Mouse (Mus musculus): ENCODE results near the gene Tmem169.

Gene Tmem169

GRCm38 (mm10) chr1:72282604-72283003 lies 1.6 kb upstream of the Tmem169 start:
- in situ Hi-C loops (cut with MboI, MseI) = loop anchor here (10.0 kb wide), 1 partner anchor 302 kb away; the partner anchor contains the start of gene Smarcal1

- in situ Hi-C loops (cut with MboI, MseI) = loop anchor here (10.0 kb wide), 1 partner anchor 300 kb away; the partner anchor contains the start of gene Smarcal1
Observed at GRCm38 (mm10) chr1:72284539-72284938, 370 bp downstream of the Tmem169 start.

- in situ Hi-C loops (cut with MboI, MseI) = loop anchor here (10.0 kb wide), 1 partner anchor 298 kb away; the partner anchor contains the start of gene Smarcal1
Observed at GRCm38 (mm10) chr1:72286904-72287303, 2.7 kb downstream of the Tmem169 start.

- in situ Hi-C loops (cut with MboI, MseI) = loop anchor here (10.0 kb wide), 1 partner anchor 297 kb away; the partner anchor contains the start of gene Smarcal1
Observed at GRCm38 (mm10) chr1:72287893-72288292, 3.7 kb downstream of the Tmem169 start.

- in situ Hi-C loops (cut with MboI, MseI) = loop anchor here (10.0 kb wide), 1 partner anchor 296 kb away; the partner anchor contains the start of gene Smarcal1
Observed at GRCm38 (mm10) chr1:72288527-72289150, 4.5 kb downstream of the Tmem169 start.

GRCm38 (mm10) chr1:72290896-72291295 lies 6.7 kb downstream of the Tmem169 start:
- in situ Hi-C loops (cut with MboI, MseI) = loop anchor here (5.0 kb wide), 1 partner anchor 64 kb away; no protein-coding TSS in a partner anchor

GRCm38 (mm10) chr1:72291421-72291820 lies 7.3 kb downstream of the Tmem169 start:
- in situ Hi-C loops (cut with MboI, MseI) = loop anchor here (5.0 kb wide), 1 partner anchor 64 kb away; no protein-coding TSS in a partner anchor

- in situ Hi-C loops (cut with MboI, MseI) = loop anchor here (5.0 kb wide), 1 partner anchor 65 kb away; no protein-coding TSS in a partner anchor
Observed at GRCm38 (mm10) chr1:72291925-72292324, 7.8 kb downstream of the Tmem169 start.

- in situ Hi-C loops (cut with MboI, MseI) = loop anchor here (5.0 kb wide), 1 partner anchor 67 kb away; no protein-coding TSS in a partner anchor
Observed at GRCm38 (mm10) chr1:72293869-72294663, 9.9 kb downstream of the Tmem169 start.

- in situ Hi-C loops (cut with MboI, MseI) = no loop called here
Observed at GRCm38 (mm10) chr1:72295746-72296145, 11.6 kb downstream of the Tmem169 start.

- in situ Hi-C loops (cut with MboI, MseI) = loop anchor here (10.0 to 25.0 kb wide), 2 partner anchors 47 to 560 kb away; partner anchors contain the start of gene Igfbp5
Observed at GRCm38 (mm10) chr1:72301845-72302244, 17.7 kb downstream of the Tmem169 start.

- in situ Hi-C loops (cut with MboI, MseI) = loop anchor here (10.0 to 25.0 kb wide), 2 partner anchors 51 to 556 kb away; partner anchors contain the start of gene Igfbp5
Observed at GRCm38 (mm10) chr1:72306241-72306640, 22.1 kb downstream of the Tmem169 start.

GRCm38 (mm10) chr1:72306679-72307181 lies 22.6 kb downstream of the Tmem169 start:
- in situ Hi-C loops (cut with MboI, MseI) = loop anchor here (10.0 to 25.0 kb wide), 2 partner anchors 52 to 556 kb away; partner anchors contain the start of gene Igfbp5

GRCm38 (mm10) chr1:72307317-72307798 lies 23.2 kb downstream of the Tmem169 start, which contains the start of gene Xrcc5:
Xrcc5 (plus strand) TSS chr1:72307421.
- in situ Hi-C loops (cut with MboI, MseI) = loop anchor here (10.0 to 25.0 kb wide), 2 partner anchors 53 to 555 kb away; partner anchors contain the start of gene Igfbp5

GRCm38 (mm10) chr1:72308919-72309318 lies 24.8 kb downstream of the Tmem169 start:
- in situ Hi-C loops (cut with MboI, MseI) = loop anchor here (10.0 to 25.0 kb wide), 2 partner anchors 54 to 553 kb away; partner anchors contain the start of gene Igfbp5

- in situ Hi-C loops (cut with MboI, MseI) = loop anchor here (10.0 to 25.0 kb wide), 2 partner anchors 55 to 552 kb away; partner anchors contain the start of gene Igfbp5
Observed at GRCm38 (mm10) chr1:72309744-72310424, 25.7 kb downstream of the Tmem169 start.

GRCm38 (mm10) chr1:72312701-72313398 lies 28.7 kb downstream of the Tmem169 start:
- in situ Hi-C loops (cut with MboI, MseI) = loop anchor here (25.0 kb wide), 1 partner anchor 549 kb away; the partner anchor contains the start of gene Igfbp5

- in situ Hi-C loops (cut with MboI, MseI) = loop anchor here (25.0 kb wide), 1 partner anchor 549 kb away; the partner anchor contains the start of gene Igfbp5
Observed at GRCm38 (mm10) chr1:72313399-72314039, 29.4 kb downstream of the Tmem169 start.

- in situ Hi-C loops (cut with MboI, MseI) = loop anchor here (25.0 kb wide), 1 partner anchor 547 kb away; the partner anchor contains the start of gene Igfbp5
Observed at GRCm38 (mm10) chr1:72315447-72315846, 31.3 kb downstream of the Tmem169 start.

Measured in regulatory T cell (primary cell).